Mouse (Mus musculus): ENCODE data around the gene Gm17617.

Gm17617 gene

DNA sequence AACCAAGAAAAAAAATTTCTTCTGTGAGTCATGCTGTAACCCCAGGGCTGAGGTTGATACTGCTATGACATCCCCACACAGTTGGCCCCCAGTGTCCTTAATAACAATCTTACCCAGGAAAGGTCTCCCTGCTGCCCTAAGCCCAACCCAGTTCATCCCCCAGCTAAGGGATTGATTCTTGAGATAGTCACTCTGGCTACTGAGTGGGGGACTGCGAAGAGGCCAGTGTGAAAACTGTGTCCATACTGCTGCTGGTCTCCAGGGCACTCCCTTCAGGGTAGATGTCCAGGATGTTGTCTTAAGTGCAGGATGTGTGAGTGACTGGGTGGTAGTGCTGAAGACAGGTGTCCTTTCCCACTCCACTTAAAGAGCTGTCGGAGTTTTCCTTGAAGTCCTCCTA, at the start of gene Gm17617:
Gene Gm17617 (minus strand): TSS at position 101 of the 400 bp plus-strand sequence.
- DNase-seq (ENCODE audit: low spot score): no peak

DNA sequence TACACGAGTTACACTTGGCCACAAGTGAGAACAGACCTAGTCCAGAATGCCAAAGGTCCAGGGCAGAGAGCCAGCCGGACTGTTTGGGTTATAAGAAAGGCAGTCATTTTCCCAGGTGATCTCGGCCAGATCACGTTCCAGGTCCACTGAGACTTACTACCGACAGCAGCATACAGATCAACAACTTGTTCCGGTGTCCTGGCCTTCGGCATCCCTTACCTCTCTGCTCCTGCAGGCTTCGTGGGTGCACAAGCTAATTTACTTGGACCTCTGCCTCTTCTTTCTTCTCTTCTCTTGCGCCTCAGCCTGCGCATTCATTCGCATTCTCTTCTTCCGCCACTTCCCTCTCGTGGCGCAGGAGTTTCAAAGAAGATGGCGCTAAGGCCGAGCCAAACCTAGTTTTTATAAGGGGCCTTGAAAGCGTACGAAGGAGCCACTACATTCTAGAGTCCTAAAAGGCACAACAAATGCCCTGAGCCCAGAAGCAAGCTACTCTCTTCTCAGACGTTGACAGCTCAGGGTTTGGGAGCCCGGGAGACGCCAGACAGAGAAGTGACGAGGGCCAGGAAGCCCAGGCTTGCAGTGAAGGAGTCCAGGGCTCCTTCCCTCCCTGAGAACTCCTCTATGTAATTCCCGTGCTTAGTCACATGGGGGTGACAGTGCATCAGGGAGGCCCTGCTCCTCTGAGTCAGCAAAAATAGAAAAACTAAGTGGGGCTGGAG, 49.0 kb upstream of the Gm17617 start:
- peak; percentile 72 for DNase-seq (ENCODE audit: low spot score)

GRCm38 (mm10) chr13:55181786-55182172, 48.4 kb upstream of the Gm17617 start:
- no peak for DNase-seq (ENCODE audit: low spot score)

DNA sequence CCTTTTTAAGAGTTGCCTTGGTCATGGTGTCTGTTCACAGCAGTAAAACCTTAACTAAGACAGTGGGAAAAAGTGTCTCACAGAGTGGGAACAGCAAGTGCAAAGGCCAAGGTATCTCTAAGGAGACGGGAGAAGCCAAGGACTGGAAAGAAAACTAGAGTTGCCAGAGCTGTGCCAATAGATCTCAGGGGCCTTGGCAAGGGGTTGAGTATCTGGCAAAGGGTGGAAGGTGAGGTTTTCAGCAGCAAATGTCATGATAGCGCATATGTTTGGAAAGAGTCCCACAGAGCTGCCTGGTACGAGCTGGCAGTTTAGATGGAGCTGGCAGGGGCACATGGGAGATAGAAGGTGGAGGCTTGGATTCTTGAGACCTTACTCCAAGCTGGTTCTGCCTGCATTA, 46.2 kb upstream of the Gm17617 start:
- no peak for DNase-seq (ENCODE audit: low spot score)

DNA sequence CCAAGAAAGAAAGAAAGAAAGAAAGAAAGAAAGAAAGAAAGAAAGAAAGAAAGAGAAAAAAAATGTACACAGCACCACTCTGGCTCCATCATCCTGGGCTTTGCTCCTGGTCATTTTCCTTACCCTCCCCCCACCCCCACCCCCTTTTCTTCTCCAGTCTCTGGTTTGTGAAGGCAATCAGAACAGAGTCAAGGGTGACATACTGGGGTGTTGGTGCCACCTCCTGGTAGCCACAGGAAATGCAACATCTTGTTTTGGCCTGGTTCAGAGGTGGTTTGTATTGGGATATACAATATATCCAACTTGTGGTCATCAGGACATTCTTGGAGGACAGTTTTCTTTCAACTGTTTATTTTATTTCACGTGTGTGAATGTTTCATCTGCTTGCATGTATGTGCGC, 45.2 kb upstream of the Gm17617 start:
- peak; percentile 69 for DNase-seq (ENCODE audit: low spot score)

DNA sequence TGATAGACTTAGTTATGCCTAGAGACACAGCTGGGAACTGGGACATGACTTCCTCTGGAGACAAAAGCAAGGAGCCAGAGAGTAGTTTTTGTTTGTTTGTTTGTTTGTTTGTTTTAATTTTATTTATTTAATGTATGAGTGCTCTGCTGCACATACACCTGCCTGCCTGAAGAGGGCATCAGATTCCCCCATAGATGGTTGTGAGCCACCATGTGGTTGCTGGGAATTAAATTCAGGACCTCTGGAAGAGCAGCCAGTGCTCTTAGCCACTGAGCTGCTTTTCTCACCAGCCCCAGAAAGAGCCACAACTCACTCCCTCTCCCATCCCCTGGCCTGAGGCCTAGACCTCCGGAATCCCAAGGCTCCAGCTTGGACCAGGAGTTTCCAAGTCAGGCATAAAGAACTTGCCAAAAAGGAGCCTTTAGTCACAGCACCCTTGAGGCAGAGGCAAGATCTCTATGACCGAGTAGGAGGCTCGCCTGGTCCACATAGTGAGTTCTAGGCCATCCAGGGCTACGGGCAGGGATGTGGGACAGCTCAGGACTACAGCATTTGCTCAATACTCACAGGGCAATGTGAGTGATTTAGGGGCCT, 44.7 kb upstream of the Gm17617 start:
- DNase-seq (ENCODE audit: low spot score): no peak

GRCm38 (mm10) chr13:55176265-55176664, 42.9 kb upstream of the Gm17617 start:
- DNase-seq (ENCODE audit: low spot score): no peak

- DNase-seq (ENCODE audit: low spot score): no peak
Measured at GRCm38 (mm10) chr13:55174347-55174746, 41.0 kb upstream of the Gm17617 start.

- no peak for DNase-seq (ENCODE audit: low spot score)
Measured at GRCm38 (mm10) chr13:55172336-55172770, 39.0 kb upstream of the Gm17617 start.

- DNase-seq (ENCODE audit: low spot score): peak; percentile 63
Measured at GRCm38 (mm10) chr13:55171517-55172335, 38.4 kb upstream of the Gm17617 start.

DNA sequence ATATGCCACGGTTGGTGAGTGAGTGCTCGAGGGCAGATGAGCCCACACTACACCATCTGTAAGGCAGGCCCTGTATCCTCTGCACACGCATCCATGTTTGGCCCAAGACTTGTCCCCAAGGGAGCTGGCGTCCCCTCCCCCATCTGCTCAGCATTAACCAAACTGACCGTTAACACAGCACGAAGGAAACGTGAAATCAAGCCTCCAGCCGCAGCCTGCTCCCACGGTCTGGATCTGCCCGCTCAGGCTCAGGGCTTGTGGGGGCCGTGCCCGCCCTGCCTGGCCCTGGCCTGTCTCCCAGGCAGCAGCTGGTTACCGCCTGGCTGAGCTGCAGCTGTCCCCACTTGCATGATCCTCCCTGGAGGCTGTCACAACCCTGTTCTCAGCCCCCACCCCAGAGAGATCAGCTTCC, 35.6 kb upstream of the Gm17617 start:
- peak; percentile 66 for DNase-seq (ENCODE audit: low spot score)

- DNase-seq (ENCODE audit: low spot score): no peak
Measured at GRCm38 (mm10) chr13:55168255-55168654, 34.9 kb upstream of the Gm17617 start.

- DNase-seq (ENCODE audit: low spot score): no peak
Measured at GRCm38 (mm10) chr13:55167798-55168197, 34.5 kb upstream of the Gm17617 start.

DNA sequence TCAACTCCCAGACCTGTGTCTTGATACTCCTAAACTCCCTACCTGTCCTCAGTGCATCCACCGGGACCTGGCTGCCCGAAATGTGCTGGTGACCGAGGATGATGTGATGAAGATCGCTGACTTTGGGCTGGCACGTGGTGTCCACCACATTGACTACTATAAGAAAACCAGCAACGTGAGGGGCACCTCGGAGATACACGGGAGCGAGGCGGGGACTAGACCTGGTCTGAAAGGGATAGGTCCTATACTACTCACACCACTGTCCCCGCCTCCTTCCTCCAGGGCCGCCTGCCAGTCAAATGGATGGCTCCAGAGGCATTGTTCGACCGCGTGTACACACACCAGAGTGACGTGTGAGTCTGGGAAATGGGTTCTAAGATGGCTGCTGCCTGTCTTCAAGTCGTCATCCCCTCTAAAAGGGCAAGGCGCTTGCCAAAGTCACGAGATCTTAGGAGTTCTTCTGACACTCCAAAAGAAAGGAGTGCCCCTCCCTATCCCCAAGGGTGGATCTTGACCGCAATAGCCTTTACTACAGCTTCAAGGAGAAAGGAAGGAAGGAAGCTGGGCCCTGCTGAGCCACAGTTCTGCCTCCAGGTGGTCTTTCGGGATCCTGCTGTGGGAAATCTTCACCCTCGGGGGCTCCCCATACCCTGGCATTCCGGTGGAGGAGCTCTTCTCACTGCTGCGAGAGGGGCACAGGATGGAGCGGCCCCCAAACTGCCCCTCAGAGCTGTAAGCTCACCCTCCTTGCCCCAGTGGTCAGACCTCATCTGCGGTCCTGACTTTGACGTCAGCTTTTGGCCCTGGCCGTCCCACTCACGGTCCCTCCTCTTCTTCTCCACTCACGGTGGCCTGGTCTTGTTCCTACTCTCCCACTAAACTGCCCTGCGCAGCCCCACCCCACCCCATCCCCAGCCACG, 33.7 kb upstream of the Gm17617 start:
- no peak for DNase-seq (ENCODE audit: low spot score)

DNA sequence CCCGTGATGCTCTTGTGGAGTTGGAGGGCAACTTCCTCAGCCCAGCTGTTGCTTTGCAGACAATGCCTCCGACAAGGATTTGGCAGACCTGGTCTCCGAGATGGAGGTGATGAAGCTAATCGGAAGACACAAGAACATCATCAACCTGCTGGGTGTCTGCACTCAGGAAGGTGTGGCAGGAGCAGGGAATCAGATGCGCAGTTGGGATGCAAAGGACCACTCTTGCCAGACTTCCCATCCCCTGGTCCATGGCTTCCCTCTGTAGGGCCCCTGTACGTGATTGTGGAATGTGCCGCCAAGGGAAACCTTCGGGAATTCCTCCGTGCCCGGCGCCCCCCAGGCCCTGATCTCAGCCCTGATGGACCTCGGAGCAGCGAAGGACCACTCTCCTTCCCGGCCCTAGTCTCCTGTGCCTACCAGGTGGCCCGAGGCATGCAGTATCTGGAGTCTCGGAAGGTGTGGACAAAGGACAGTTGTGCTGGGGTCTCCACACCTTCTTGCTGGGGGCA, 32.5 kb upstream of the Gm17617 start:
- DNase-seq (ENCODE audit: low spot score): no peak

DNA sequence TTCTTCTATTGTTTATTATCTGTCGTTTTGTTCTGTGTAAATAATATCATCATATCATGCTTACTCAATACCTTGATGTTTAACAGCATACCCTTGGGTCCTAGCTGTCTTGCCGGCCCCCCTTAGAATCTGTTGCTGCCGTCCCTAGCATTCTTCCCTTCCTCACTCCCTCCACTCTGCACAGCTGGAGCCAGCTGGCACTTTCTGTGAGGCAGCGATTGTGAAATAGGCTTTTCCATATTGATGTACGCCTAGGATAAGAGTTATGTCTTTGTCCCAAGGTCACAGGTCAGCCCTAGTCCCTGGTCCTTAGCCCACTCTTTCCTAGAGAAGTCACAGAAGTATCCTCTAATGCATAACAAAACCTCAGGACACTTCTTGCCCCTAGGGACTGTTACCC, 30.2 kb upstream of the Gm17617 start:
- no peak for DNase-seq (ENCODE audit: low spot score)

DNA sequence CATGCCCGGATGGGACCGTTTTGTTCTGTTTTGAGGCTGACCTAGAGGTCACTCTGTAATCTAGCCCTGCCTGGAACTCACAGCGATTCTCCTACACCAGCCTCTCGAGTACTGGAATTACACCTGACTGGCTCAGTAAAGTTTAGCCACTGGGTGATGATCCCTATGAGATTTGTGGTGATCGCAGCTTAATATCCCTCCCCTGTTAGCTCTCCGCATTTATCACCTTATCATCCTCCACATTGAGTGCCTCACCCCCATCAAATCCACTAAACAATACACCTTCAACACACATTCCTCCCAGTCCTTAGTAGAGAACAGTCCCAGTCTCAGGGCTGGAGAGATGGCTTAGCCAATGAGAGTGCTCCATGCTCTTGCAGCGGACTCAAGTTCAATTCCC, 29.0 kb upstream of the Gm17617 start:
- no peak for DNase-seq (ENCODE audit: low spot score)

GRCm38 (mm10) chr13:55153951-55154350, 20.6 kb upstream of the Gm17617 start:
- DNase-seq (ENCODE audit: low spot score): no peak

DNA sequence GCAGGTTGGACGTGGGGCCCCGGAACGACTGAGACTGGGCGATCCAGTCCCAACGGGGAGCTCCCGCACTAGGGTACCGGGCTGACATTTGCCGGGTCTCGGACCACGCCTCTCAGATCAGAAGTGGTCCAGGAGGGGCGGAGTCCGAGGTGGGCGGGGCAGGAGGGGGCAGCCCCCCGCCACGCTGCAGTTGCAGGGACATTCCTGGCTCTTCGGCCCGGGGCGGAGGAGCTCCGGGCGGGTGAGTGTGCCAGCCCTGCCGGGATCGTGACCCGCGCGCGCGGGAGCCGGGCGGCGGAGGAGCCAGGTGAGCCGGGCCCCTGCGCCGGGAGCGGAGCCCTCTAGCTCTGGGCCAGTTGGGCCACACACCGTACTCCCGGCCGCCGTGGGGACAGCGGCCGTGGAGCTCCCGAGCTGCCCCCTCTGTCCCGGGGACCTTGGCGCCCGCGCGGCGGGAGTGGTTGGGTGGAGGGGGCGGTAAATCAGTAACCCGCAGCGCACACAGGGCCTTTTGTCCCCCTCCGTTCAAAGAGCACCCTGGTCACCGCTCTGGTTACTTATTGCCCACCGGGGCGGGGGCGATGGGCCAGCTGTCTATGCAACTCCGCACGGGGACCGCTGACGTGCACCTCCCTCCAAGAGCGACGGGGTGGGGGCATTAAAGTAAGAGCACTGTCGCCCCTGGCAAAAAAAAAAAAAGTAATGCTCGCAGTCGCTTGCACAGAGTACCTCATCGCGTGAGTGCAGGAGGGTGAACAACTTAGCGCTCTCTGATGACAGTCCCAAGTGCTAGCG, 19.5 kb upstream of the Gm17617 start, which contains the start of gene Fgfr4:
Gene Fgfr4 (plus strand): TSS at position 20 of the 795 bp plus-strand sequence.
- peak; percentile 54 for DNase-seq (ENCODE audit: low spot score)

GRCm38 (mm10) chr13:55140271-55140670, 6.9 kb upstream of the Gm17617 start:
- no peak for DNase-seq (ENCODE audit: low spot score)

- DNase-seq (ENCODE audit: low spot score): no peak
Measured at GRCm38 (mm10) chr13:55135382-55135781, 2.0 kb upstream of the Gm17617 start.
